Mouse (Mus musculus) liver, embryonic 16.5 days (tissue): ENCODE data around the gene Cps1. TPM values are rescaled to one million over a fixed set of nuclear protein-coding genes. Genes with fewer than 3 reads are reported as not detected.

Experiments used
- ATAC-seq: fragments of 200-750 bp; cut with Nextera tagmentation; 2 replicates; pipeline ENCODE4 v1.8.0; 2017; ENCODE audit warnings: low read depth, mild to moderate bottlenecking, moderate number of reproducible peaks, moderate library complexity
- H3K27ac ChIP-seq: fragments of 300-500 bp; sonication (generic); 2 replicates; pipeline ENCODE4 v1.5.1; 2014; ENCODE audit warnings: mild to moderate bottlenecking, low read length
- H3K27me3 ChIP-seq: fragments of 300-500 bp; sonication (generic); 2 replicates; pipeline ENCODE4 v1.6.1; 2014; ENCODE audit warnings: low read depth, low read length, mixed read lengths; ENCODE audit not compliant: control insufficient read depth, insufficient read depth
- H3K36me3 ChIP-seq: fragments of 300-500 bp; sonication (generic); 2 replicates; pipeline ENCODE4 v1.6.1; 2014; ENCODE audit warnings: mild to moderate bottlenecking; ENCODE audit not compliant: control insufficient read depth, insufficient read depth
- H3K4me1 ChIP-seq: fragments of 300-500 bp; sonication (generic); 2 replicates; pipeline ENCODE4 v1.6.1; 2014; ENCODE audit warnings: low read depth, low read length, mixed read lengths; ENCODE audit not compliant: control insufficient read depth
- H3K4me2 ChIP-seq: fragments of 300-500 bp; sonication (generic); 2 replicates; pipeline ENCODE4 v1.6.1; 2014; ENCODE audit warnings: low read depth, low read length, mixed read lengths
- H3K4me3 ChIP-seq: fragments of 300-500 bp; sonication (generic); 2 replicates; pipeline ENCODE4 v1.5.1; 2014; ENCODE audit warnings: low read depth, mild to moderate bottlenecking, low read length
- H3K9ac ChIP-seq: fragments of 300-500 bp; sonication (generic); 2 replicates; pipeline ENCODE4 v1.6.1; 2014; ENCODE audit warnings: low read depth, low read length
- H3K9me3 ChIP-seq: fragments of 300-500 bp; sonication (generic); replicated peaks from 2 replicates; pipeline ENCODE4 v1.6.1; 2016; ENCODE audit warnings: low read length; ENCODE audit not compliant: control insufficient read depth
- WGBS: fragments of 180-500 bp; shearing (Covaris S2); extraction: QIAGEN DNeasy Blood & Tissue Kit; methylation state at CpG from one replicate; pipeline ENCODE4 v1.1.7; 2014; ENCODE audit not compliant: insufficient replicate concordance; 5-methylcytosine and 5-hydroxymethylcytosine counted together
- polyA plus RNA-seq: library from polyadenylated mRNA; unstranded; fragments of >200 nt; fragmentation: Nextera tagmentation; extraction: Ambion mirVana; gene quantifications from 2 replicates; pipeline ENCODE4 v1.2.1, GENCODE M21; 2015

Cps1 gene
- polyA plus RNA-seq, 1 experiment from 2014 or later = 64.7 TPM

GRCm38 (mm10) chr1:67113343-67114030 lies 9.3 kb upstream of the Cps1 start:
- no peaks in the 10 kb centered on the region for H3K36me3 ChIP-seq
- H3K9ac ChIP-seq = no peak overlapping the region
- no peak overlapping the region for H3K4me2 ChIP-seq
- no peaks in the 10 kb centered on the region for H3K27me3 ChIP-seq
- WGBS = 52% methylated on average over 7 of the region's 7 CpGs
- peak overlapping the region; percentile 69 for H3K27ac ChIP-seq
- no peaks in the 10 kb centered on the region for H3K9me3 ChIP-seq
- H3K4me1 ChIP-seq = no peaks in the 10 kb centered on the region
- peak; percentile 67 for ATAC-seq
- H3K4me3 ChIP-seq = no peak overlapping the region

- Histone ChIP-seq H3K27me3 (no peaks in the 10 kb centered on the region), H3K9ac (no peak overlapping the region), H3K4me2 (no peak overlapping the region), H3K36me3 (no peaks in the 10 kb centered on the region), H3K27ac (no peak overlapping the region), H3K4me1 (no peaks in the 10 kb centered on the region), H3K9me3 (no peaks in the 10 kb centered on the region), H3K4me3 (no peak overlapping the region)
- peak; percentile 82 for ATAC-seq
- 49% methylated on average over 8 of the region's 8 CpGs for WGBS
These were observed 6.3 kb upstream of the Cps1 start for GRCm38 (mm10) chr1:67116571-67116970.

GRCm38 (mm10) chr1:67117778-67118177 lies 5.0 kb upstream of the Cps1 start:
- ATAC-seq = no peak
- Histone ChIP-seq H3K27me3 (no peaks in the 10 kb centered on the region), H3K9me3 (no peaks in the 10 kb centered on the region), H3K27ac (no peak overlapping the region), H3K4me1 (no peaks in the 10 kb centered on the region), H3K4me3 (no peak overlapping the region), H3K9ac (no peak overlapping the region), H3K36me3 (no peaks in the 10 kb centered on the region), H3K4me2 (no peak overlapping the region)
- 64% methylated on average over 6 of the region's 6 CpGs for WGBS

GRCm38 (mm10) chr1:67125433-67125832 lies 2.6 kb downstream of the Cps1 start:
- H3K4me1 ChIP-seq = no peaks in the 10 kb centered on the region
- H3K27ac ChIP-seq = no peak overlapping the region
- WGBS = 57% methylated on average over 2 of the region's 2 CpGs
- ATAC-seq = peak; percentile 72
- H3K4me2 ChIP-seq = no peak overlapping the region
- no peaks in the 10 kb centered on the region for H3K36me3 ChIP-seq
- H3K27me3 ChIP-seq = no peaks in the 10 kb centered on the region
- H3K9ac ChIP-seq = no peak overlapping the region
- H3K4me3 ChIP-seq = no peak overlapping the region
- H3K9me3 ChIP-seq = no peaks in the 10 kb centered on the region

- Histone ChIP-seq H3K4me2 (no peak overlapping the region), H3K9me3 (no peaks in the 10 kb centered on the region), H3K27me3 (no peaks in the 10 kb centered on the region), H3K27ac (no peak overlapping the region), H3K4me1 (no peaks in the 10 kb centered on the region), H3K9ac (no peak overlapping the region), H3K4me3 (no peak overlapping the region), H3K36me3 (no peaks in the 10 kb centered on the region)
- no peak for ATAC-seq
- 6% methylated on average over 8 of the region's 8 CpGs for WGBS
These were observed 21.1 kb downstream of the Cps1 start for GRCm38 (mm10) chr1:67143939-67144338.

- H3K4me1 ChIP-seq = no peaks in the 10 kb centered on the region
- no peak overlapping the region for H3K9ac ChIP-seq
- no peak overlapping the region for H3K4me2 ChIP-seq
- H3K36me3 ChIP-seq = no peaks in the 10 kb centered on the region; the same call in 1 of the 2 replicates
- no peak overlapping the region for H3K27ac ChIP-seq
- 48% methylated on average over 3 of the region's 3 CpGs for whole genome bisulfite sequencing
- ATAC-seq = no peak
- no peaks in the 10 kb centered on the region for H3K27me3 ChIP-seq
- no peak overlapping the region for H3K4me3 ChIP-seq
- no peaks in the 10 kb centered on the region for H3K9me3 ChIP-seq
These were observed 28.4 kb downstream of the Cps1 start for GRCm38 (mm10) chr1:67151246-67151645.

- Histone ChIP-seq H3K9me3 (no peaks in the 10 kb centered on the region), H3K4me2 (no peak overlapping the region), H3K4me3 (no peak overlapping the region), H3K36me3 (no peaks in the 10 kb centered on the region), H3K27me3 (no peaks in the 10 kb centered on the region), H3K27ac (no peak overlapping the region), H3K4me1 (no peaks in the 10 kb centered on the region), H3K9ac (no peak overlapping the region)
- 75% methylated on average over 4 of the region's 4 CpGs for WGBS
- ATAC-seq = no peak
These were observed 44.5 kb downstream of the Cps1 start for GRCm38 (mm10) chr1:67167283-67167682.

GRCm38 (mm10) chr1:67181165-67181564 lies 58.3 kb downstream of the Cps1 start:
- 14% methylated on average over 7 of the region's 7 CpGs for WGBS
- no peak overlapping the region for H3K9ac ChIP-seq
- H3K27me3 ChIP-seq = no peaks in the 10 kb centered on the region
- H3K4me1 ChIP-seq = no peaks in the 10 kb centered on the region
- H3K27ac ChIP-seq = no peak overlapping the region
- no peaks in the 10 kb centered on the region for H3K9me3 ChIP-seq
- no peak overlapping the region for H3K4me3 ChIP-seq
- no peak overlapping the region for H3K4me2 ChIP-seq
- no peaks in the 10 kb centered on the region for H3K36me3 ChIP-seq
- no peak for ATAC-seq

GRCm38 (mm10) chr1:67182201-67182600 lies 59.4 kb downstream of the Cps1 start:
- 81% methylated on average over 7 of the region's 7 CpGs for WGBS
- no peaks in the 10 kb centered on the region for H3K27me3 ChIP-seq
- no peak overlapping the region for H3K4me2 ChIP-seq
- no peak overlapping the region for H3K9ac ChIP-seq
- H3K9me3 ChIP-seq = no peaks in the 10 kb centered on the region
- no peak overlapping the region for H3K4me3 ChIP-seq
- ATAC-seq = no peak
- H3K36me3 ChIP-seq = no peaks in the 10 kb centered on the region
- no peaks in the 10 kb centered on the region for H3K4me1 ChIP-seq
- H3K27ac ChIP-seq = no peak overlapping the region
